Mouse (Mus musculus) layer of hippocampus, adult 9-11 months (tissue): Measurements from ENCODE around the gene Olfr1386.
"Not testable (repeated sequence)": the region's sequence is repeated elsewhere in the genome, so short reads cannot be mapped to it uniquely, and the experiment has no call there.

Experiments used
- DNase-seq: peaks from one replicate; pipeline ENCODE4 v3.0.0; 2022

Olfr1386 gene

DNA sequence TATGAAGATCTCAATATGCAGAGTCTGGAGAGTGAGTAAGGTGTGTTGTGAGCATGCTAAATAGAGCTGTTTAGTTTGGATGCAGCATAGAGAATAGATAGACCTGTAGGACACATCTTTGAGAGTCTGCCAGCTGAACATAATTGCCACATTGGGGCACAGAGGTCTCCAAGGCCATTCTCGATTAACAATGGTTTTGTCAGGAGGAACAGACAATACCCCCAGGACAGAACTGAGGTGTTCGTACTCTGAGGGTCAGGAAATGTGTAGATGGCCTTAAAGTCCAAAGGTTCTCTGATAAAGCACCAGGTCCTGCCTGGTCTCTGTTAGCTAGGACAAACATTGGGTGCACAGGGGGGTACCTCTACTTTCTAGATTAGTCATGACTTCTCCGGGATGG lies at the start of gene Olfr1386:
TSS of gene Olfr1386 (plus strand) at position 301 of the 400 bp plus-strand sequence.
- DNase-seq, result not testable (repeated sequence)

DNA sequence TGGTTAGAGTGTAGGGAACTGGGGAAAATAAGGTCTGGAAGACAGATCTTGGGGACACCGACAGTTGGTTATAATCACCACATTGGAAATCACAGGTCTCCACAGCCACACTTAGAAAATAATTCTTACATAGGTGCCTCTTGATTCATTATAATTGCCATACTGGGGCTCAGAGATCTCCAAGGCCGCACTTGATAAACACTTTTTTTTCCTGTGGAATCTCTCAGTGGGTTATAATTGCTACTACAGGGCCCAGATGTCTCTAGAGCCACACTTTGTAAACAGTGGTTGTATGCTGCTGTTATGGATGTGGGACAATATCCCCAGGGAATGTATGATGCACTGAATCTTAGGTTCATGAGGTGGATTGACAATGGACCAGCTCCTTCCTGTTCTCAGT lies 42.1 kb upstream of the Olfr1386 start, which contains the start of gene Olfr1389:
TSS of gene Olfr1389 (plus strand) at position 301 of the 400 bp plus-strand sequence.
- no peak for DNase-seq

DNA sequence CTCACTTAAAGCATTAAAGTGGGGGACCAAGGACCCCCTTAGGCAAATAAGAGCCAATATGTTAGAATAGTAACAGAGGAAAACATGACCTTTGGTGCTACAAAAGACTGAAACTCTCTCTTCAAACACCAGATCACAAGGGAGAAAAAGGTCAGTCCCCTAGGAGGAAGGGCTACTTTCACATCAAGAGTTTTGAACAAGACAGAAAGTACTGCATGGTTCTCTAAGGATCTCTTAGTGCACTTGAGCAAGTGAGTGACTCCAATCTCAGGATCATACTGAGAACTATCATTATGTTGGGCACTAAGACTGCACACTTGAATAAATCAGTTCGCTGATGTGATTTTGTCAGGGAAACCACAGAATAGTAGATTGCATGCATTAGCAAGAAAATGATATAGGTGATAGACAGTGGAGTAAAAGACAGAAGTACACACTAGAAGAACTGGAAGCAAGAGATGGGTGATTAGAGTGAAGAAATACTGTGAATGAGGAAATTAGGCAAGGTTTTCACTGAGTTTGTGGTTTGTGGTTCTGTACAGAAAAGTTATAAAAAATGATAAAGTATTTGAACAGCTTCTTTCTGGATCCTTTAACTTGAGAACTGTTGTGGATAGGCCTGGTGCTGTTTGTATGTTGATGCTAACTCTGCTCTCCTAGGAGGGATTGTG lies 39.5 kb upstream of the Olfr1386 start:
- no peak for DNase-seq

- DNase-seq, result peak; percentile 11
These were observed 35.2 kb upstream of the Olfr1386 start for GRCm38 (mm10) chr11:49429641-49430040.

DNA sequence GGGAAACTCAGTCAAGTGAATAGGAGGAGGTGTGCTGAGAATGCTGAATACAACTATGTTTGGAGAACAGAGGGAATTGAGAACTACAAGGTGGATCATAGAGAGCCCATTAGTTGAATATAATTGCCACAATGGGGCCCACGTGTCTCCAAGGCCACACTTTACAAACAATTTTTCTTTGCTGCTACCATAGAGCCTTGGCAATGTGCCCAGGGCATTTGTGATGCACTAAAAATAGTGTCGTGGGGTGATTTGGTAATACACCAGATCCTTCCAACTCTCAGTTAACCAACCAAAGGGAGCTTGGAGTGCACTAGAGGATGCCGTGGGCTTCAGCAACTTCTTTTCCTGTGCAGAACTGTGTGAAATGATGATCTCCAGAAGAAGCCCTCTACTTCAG lies 28.4 kb upstream of the Olfr1386 start, which contains the start of gene Olfr1388:
TSS of gene Olfr1388 (plus strand) at position 214 of the 400 bp plus-strand sequence.
- DNase-seq, result peak; percentile 6

DNA sequence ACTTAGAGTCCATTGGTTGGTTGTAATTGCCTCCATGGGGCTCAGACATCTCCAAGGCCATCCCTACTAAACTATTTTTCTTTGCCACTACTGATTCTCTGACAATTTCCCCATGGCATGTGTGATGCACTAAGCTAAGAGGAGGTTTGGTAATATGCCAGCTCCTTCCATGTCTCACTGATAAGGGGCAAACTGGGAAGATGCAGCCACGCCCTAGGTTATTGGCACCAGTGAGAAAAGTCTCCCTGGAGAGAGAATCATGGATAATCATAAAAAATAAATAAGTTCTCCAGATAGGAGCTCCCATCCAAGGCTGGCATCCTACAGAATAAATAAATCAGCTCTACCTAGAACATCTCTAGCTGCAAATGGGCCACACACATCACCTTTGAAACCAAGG lies 9.8 kb upstream of the Olfr1386 start, which contains the start of gene Olfr1387:
TSS of gene Olfr1387 (plus strand) at position 301 of the 400 bp plus-strand sequence.
- DNase-seq, result no peak

GRCm38 (mm10) chr11:49485973-49486372 lies 21.1 kb downstream of the Olfr1386 start:
- DNase-seq, result no peak

DNA sequence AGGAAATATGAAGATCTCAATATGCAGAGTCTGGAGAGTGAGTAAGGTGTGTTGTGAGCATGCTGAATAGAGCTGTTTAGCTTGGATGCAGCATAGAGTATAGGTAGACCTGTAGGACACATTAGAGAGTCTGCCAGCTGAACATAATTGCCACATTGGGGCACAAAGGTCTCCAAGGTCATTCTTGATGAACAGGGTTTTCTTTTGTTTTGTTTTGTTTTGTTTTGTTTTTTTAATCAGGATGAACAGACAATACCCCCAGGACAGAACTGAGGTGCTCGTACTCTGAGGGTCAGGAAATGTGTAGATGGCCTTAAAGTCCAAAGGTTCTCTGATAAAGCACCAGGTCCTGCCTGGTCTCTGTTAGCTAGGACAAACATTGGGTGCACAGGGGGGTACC lies 23.9 kb downstream of the Olfr1386 start, which contains the start of gene Olfr1385:
TSS of gene Olfr1385 (plus strand) at position 301 of the 400 bp plus-strand sequence.
- DNase-seq, result not testable (repeated sequence)

- no peak for DNase-seq
These were observed 53.2 kb downstream of the Olfr1386 start for GRCm38 (mm10) chr11:49518086-49518485.

GRCm38 (mm10) chr11:49519348-49519747 lies 54.5 kb downstream of the Olfr1386 start, which contains the start of gene Olfr1383:
Olfr1383 (plus strand) TSS chr11:49519648.
- no peak for DNase-seq
